In the genomic region with DNA sequence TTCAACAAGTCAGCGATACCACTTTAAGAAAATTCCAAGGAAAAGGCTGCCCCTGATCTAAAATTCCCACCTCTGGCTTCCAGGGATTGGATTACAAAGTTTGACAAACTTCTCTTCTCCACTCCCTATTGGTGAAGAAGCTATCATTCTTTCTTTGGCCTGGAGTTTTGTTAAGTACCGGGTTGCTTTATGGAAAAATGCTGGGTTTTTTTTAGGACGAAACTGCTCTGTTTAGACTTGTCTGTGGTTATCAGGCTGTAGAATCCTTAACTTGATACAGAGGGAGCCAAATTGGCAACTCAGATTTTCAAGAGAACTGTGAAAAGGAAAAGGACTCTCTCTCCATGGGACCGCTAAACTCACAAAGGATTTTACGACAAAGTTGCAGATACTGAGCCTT, we compare ENCODE assay signal across 8 mouse cellular contexts. TPM values are rescaled to one million over a fixed set of nuclear protein-coding genes. Genes with fewer than 3 reads are reported as not detected.
DNase-seq lines count a peak whose midpoint lies in the region; ATAC-seq and TF ChIP-seq lines count a peak whose summit lies in the region.

A gene (plus strand): TSS at position 134 of the 400 bp plus-strand sequence.

- CTCF ChIA-PET in Patski (lab: Charles Lee): no interaction called here

- in situ Hi-C loops in Patski (cut with MboI; ENCODE audit: low pct_unique_long_range_greater_than_20kb): no loop called here

- peak; percentile 63 for DNase-seq in Patski (ENCODE audit: low read depth, low spot score)
- peak; percentile 54 for DNase-seq in brain, adult 2 months (ENCODE audit: low read depth, low spot score)
- DNase-seq in gastrocnemius, postnatal 14 days: no peak
- DNase-seq in hindlimb bud, embryonic 11.5 days (ENCODE audit: extremely low spot score, low read depth, low spot score): peak; percentile 89
- DNase-seq in mesoderm, embryonic 11.5 days (ENCODE audit: low read depth, low spot score): peak; percentile 85
- no peak for DNase-seq in cerebellum, postnatal 10 days
- DNase-seq in ovary, adult 18-20 months (ENCODE audit: low spot score): no peak
- DNase-seq in ovary, postnatal 14 days (ENCODE audit: low spot score): no peak

- POLR2A ChIA-PET in Patski (lab: Charles Lee): no interaction called here

- TF ChIP-seq CTCF in Patski (IDR thresholded peaks at IDR 0.05): no peak

- intact Hi-C loops in gastrocnemius, postnatal 14 days (cut with DNase I; ENCODE audit: low total_unique reads): no loop called here

- peak; percentile 70 for ATAC-seq in Patski

- no peaks in the 10 kb centered on the region for H3K27me3 ChIP-seq in Patski

RNA-seq across cellular contexts. Expression of the gene that starts here (rescaled TPM):
- 18.6 TPM for polyA plus RNA-seq in Patski (2021)
- total RNA-seq in gastrocnemius, postnatal 14 days (2021): 10 to 100 TPM; 19.9 to 22.0 TPM

Comparison
In these comparisons a context has a peak if more than half of its experiments do, and no peak if none do; other contexts are left out.
1. DNase-seq: peak in Patski (single experiment), brain, adult 2 months (single experiment), hindlimb bud, embryonic 11.5 days (single experiment) and mesoderm, embryonic 11.5 days (single experiment); none in gastrocnemius, postnatal 14 days (single experiment), cerebellum, postnatal 10 days (0 of 2), ovary, adult 18-20 months (single experiment) and ovary, postnatal 14 days (single experiment).